26 mouse cellular contexts compared by ENCODE assay signal in the genomic region with DNA sequence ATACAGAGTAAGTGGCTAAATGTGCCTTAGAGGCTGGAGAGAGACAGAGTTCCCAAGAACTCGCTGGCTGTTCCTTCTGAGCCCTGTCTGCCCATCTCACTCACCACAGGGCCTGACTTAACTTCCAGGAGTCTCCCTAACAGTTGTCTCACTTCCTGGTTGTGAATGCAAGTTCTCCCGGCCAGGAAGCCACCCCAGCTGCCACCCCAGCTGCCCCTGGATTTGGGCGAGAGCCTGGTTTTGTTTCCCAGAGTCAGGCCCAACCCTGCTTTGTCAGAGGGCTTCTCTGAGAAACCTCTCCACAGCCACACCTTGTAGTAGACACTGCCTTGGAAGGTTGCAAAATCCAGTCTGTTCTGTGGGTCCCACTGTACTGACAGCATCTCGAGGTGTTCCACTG.
"Had no signal": no experiment of that assay in that cellular context is flagged by ENCODE, and none has a peak within 500 bp of the region (broad histone marks: within the 10 kb centered on the region; RNA-seq: fewer than 3 reads in every experiment).

No protein-coding gene starts in this region.

- DNase-seq: gastrocnemius, adult 2 months; gastrocnemius, postnatal 10 days; gastrocnemius, postnatal 25 days; heart, adult 18-20 months; heart, postnatal 10 days; heart, postnatal 4 days; kidney, adult 18-20 months; kidney, adult 9 months; kidney, postnatal 14 days; kidney, postnatal 36 days; layer of hippocampus, adult 9-11 months; layer of hippocampus, postnatal 36 days; left cerebral cortex, postnatal 4 days had no signal

- ATAC-seq: hindbrain, embryonic 16.5 days; inflammation-experienced regulatory T-cells, adult 6 months; intestine, embryonic 15.5 days; intestine, postnatal 0 days had no signal

- H3K4me3 ChIP-seq: gastrocnemius, adult 2 months; heart, embryonic 10.5 days; heart, embryonic 12.5 days; hindbrain, embryonic 10.5 days; hindbrain, embryonic 12.5 days; intestine, embryonic 15.5 days; kidney, embryonic 15.5 days; limb, embryonic 13.5 days; limb, embryonic 15.5 days had no signal

- H3K4me2 ChIP-seq: heart, embryonic 12.5 days; hindbrain, embryonic 12.5 days; hindbrain, embryonic 14.5 days; intestine, embryonic 15.5 days; kidney, embryonic 15.5 days; limb, embryonic 13.5 days; limb, embryonic 15.5 days had no signal

- H3K27me3 ChIP-seq: heart, embryonic 12.5 days; hindbrain, embryonic 12.5 days; intestine, embryonic 15.5 days; limb, embryonic 13.5 days; limb, embryonic 15.5 days had no signal

- H3K36me3 ChIP-seq: heart, embryonic 10.5 days; heart, embryonic 12.5 days; hindbrain, embryonic 10.5 days; hindbrain, embryonic 12.5 days; intestine, embryonic 15.5 days; kidney, embryonic 15.5 days; limb, embryonic 13.5 days; limb, embryonic 15.5 days had no signal

- H3K9me3 ChIP-seq: heart, embryonic 10.5 days; heart, embryonic 12.5 days; hindbrain, embryonic 10.5 days; hindbrain, embryonic 12.5 days; intestine, embryonic 15.5 days; kidney, embryonic 15.5 days; limb, embryonic 13.5 days; limb, embryonic 15.5 days had no signal

- H3K9ac ChIP-seq: heart, embryonic 12.5 days; hindbrain, embryonic 12.5 days; hindbrain, embryonic 14.5 days; intestine, embryonic 15.5 days; kidney, embryonic 15.5 days; limb, embryonic 13.5 days; limb, embryonic 15.5 days had no signal

- H3K27ac ChIP-seq: gastrocnemius, adult 2 months; hindbrain, embryonic 12.5 days; hindbrain, embryonic 14.5 days; intestine, embryonic 15.5 days; kidney, embryonic 15.5 days; kidney, postnatal 0 days; limb, embryonic 13.5 days; limb, embryonic 15.5 days had no signal
